Mouse (Mus musculus) liver, embryonic 16.5 days (tissue): ENCODE measurements around the gene Bloc1s1. TPM values are rescaled to one million over a fixed set of nuclear protein-coding genes. Genes with fewer than 3 reads are reported as not detected.

Experiments
- ATAC-seq: fragments of 200-750 bp; cut with Nextera tagmentation; 2 replicates; pipeline ENCODE4 v1.8.0; 2017; ENCODE audit warnings: low read depth, mild to moderate bottlenecking, moderate number of reproducible peaks, moderate library complexity
- H3K27ac ChIP-seq: fragments of 300-500 bp; sonication (generic); 2 replicates; pipeline ENCODE4 v1.5.1; 2014; ENCODE audit warnings: mild to moderate bottlenecking, low read length
- H3K27me3 ChIP-seq: fragments of 300-500 bp; sonication (generic); 2 replicates; pipeline ENCODE4 v1.6.1; 2014; ENCODE audit warnings: low read depth, low read length, mixed read lengths; ENCODE audit not compliant: control insufficient read depth, insufficient read depth
- H3K36me3 ChIP-seq: fragments of 300-500 bp; sonication (generic); 2 replicates; pipeline ENCODE4 v1.6.1; 2014; ENCODE audit warnings: mild to moderate bottlenecking; ENCODE audit not compliant: control insufficient read depth, insufficient read depth
- H3K4me1 ChIP-seq: fragments of 300-500 bp; sonication (generic); 2 replicates; pipeline ENCODE4 v1.6.1; 2014; ENCODE audit warnings: low read depth, low read length, mixed read lengths; ENCODE audit not compliant: control insufficient read depth
- H3K4me2 ChIP-seq: fragments of 300-500 bp; sonication (generic); 2 replicates; pipeline ENCODE4 v1.6.1; 2014; ENCODE audit warnings: low read depth, low read length, mixed read lengths
- H3K4me3 ChIP-seq: fragments of 300-500 bp; sonication (generic); 2 replicates; pipeline ENCODE4 v1.5.1; 2014; ENCODE audit warnings: low read depth, mild to moderate bottlenecking, low read length
- H3K9ac ChIP-seq: fragments of 300-500 bp; sonication (generic); 2 replicates; pipeline ENCODE4 v1.6.1; 2014; ENCODE audit warnings: low read depth, low read length
- H3K9me3 ChIP-seq: fragments of 300-500 bp; sonication (generic); replicated peaks from 2 replicates; pipeline ENCODE4 v1.6.1; 2016; ENCODE audit warnings: low read length; ENCODE audit not compliant: control insufficient read depth
- WGBS: fragments of 180-500 bp; shearing (Covaris S2); extraction: QIAGEN DNeasy Blood & Tissue Kit; methylation state at CpG from one replicate; pipeline ENCODE4 v1.1.7; 2014; ENCODE audit not compliant: insufficient replicate concordance; 5-methylcytosine and 5-hydroxymethylcytosine counted together
- polyA plus RNA-seq: library from polyadenylated mRNA; unstranded; fragments of >200 nt; fragmentation: Nextera tagmentation; extraction: Ambion mirVana; gene quantifications from 2 replicates; pipeline ENCODE4 v1.2.1, GENCODE M21; 2015

Bloc1s1 gene
- polyA plus RNA-seq, 1 experiment from 2014 or later: 92.8 TPM

- Histone ChIP-seq H3K9ac (no peak overlapping the region), H3K4me2 (no peak overlapping the region; the same call in 1 of the 2 replicates), H3K36me3 (no peaks in the 10 kb centered on the region), H3K9me3 (no peaks in the 10 kb centered on the region), H3K27me3 (peaks cover 64% of the 10 kb centered on the region), H3K4me1 (no peaks in the 10 kb centered on the region; the same call in 1 of the 2 replicates), H3K4me3 (no peak overlapping the region), H3K27ac (no peak overlapping the region)
- WGBS: under 1% methylated on average over 9 of the region's 9 CpGs
- ATAC-seq: no peak
Measured at GRCm38 (mm10) chr10:128895437-128895836, 28.4 kb downstream of the Bloc1s1 start.

DNA sequence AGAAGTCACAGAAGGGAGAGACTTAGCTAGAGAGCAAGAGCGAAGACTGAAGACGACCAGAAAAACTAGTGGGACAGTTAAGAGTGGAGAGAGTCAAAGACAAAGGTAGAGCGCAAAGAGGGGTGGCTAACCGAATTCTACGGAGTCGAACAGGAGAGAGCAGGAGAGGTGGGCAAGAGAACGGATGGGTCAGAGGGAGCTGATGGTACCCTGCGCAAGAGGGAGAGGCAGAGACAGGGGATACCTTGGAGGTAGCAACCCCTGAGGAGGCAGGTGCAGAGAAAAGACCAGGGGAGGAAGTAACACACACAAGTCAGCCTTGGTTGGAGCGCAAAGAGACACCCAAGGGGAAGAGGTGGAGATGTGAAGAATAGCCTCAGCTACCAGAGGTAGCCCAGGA lies 31.6 kb downstream of the Bloc1s1 start:
- Histone ChIP-seq H3K4me1 (peaks cover 5% of the 10 kb centered on the region; the same call in 1 of the 2 replicates), H3K4me2 (peak overlapping the region; percentile 71; the same call in 1 of the 2 replicates), H3K36me3 (no peaks in the 10 kb centered on the region), H3K4me3 (peak overlapping the region; percentile 63; the same call in 1 of the 2 replicates), H3K9ac (no peak overlapping the region), H3K27ac (no peak overlapping the region), H3K9me3 (no peaks in the 10 kb centered on the region), H3K27me3 (peaks cover 78% of the 10 kb centered on the region)
- WGBS: 6% methylated on average over 9 of the region's 9 CpGs
- ATAC-seq: no peak

DNA sequence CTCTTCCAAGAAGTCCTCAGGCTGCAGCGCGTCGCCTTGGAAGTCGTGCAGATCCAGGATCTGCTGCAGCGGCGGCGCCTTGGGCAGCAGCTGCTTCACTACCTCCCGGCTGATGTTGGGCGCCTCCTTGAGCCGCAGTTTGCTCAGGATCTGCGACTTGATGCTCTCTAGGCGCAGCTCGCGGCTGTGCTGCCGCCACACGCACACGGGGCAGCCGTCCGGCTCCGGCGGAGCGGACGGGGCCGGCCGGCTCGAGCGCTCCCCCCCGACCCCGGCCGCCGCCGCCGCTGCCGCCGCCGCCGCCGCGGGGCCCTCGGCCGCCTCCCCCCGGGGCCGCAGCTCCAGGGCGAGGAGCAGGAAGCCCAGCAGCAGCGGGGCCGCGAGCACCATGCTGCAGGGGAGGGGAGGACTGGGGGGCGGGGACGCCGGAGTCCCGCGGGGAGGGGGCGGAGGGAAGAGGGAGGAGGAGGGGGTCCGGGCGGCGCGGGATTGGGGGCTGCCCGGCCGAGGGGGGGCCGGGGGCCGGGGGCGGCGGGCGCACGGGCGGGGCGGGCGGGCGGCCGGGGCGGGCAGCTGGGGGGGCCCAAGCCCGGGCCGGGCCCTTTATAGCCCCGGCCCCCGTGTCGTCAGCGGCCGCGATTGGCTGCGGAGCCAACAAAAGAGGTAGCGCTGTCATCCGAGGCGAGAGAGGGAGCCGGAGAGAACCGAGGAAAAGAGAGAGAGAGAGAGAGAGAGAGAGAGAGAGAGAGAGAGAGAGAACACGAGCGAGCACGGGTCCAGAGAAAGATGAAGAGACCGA lies 32.3 kb downstream of the Bloc1s1 start, which contains the start of gene Gdf11:
TSS of gene Gdf11 (minus strand) at position 423 of the 799 bp plus-strand sequence.
- peaks cover 5% of the 10 kb centered on the region; the same call in 1 of the 2 replicates for H3K4me1 ChIP-seq
- no peaks in the 10 kb centered on the region for H3K36me3 ChIP-seq
- peak within 1 kb of the TSS; percentile 43; the same call in 1 of the 2 replicates for H3K9ac ChIP-seq
- no peaks in the 10 kb centered on the region for H3K9me3 ChIP-seq
- H3K4me2 ChIP-seq: peak within 1 kb of the TSS; percentile 71
- peaks cover 73% of the 10 kb centered on the region for H3K27me3 ChIP-seq
- WGBS: under 1% methylated on average over 53 of the region's 89 CpGs
- no peak within 1 kb of the TSS for H3K27ac ChIP-seq
- ATAC-seq: peak; percentile 27; the same call in 1 of the 2 replicates
- H3K4me3 ChIP-seq: peak within 1 kb of the TSS; percentile 63

DNA sequence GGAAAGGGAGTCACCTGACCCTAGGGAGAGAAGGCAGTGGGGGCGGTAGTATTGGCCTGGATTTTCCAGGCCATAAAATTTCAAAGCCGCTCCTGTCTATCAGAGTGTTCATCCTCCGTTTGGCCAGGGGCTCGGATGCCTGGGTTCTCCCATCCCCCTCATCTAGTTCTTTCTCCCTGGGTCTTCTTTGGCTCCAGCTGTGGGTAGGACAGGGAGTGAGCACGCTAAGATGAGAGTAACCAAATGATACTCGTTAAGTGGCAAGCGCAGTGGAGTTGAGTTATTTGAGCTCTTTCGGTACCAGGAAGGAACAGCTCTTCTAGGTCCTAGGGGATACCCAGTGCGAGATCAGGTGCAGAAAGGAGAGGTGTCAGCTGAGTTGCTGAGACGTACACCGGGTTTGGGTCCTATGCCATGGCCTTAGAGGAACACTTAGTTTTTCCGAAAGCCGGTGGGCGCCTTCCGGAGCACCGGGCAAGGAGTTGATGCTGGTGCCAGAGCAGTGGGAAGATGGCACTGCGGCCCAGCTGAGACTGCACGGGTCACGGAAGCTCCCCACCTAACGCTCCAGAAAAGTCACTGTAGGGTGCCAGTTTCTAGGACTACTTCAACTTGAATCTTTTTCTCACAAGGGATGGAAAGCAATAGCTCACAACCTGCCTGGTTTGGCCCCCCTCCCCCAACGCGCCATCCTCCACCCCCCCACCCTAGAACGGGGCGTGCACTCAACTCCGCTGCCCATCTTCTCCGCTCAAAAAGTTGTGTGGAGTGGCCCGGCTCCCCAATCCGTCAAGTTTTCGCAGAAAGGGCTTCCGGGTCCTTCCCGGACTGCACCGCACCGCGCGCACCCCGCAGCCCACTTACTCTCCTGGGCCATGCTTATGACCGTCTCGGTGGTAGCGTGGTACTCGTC lies 33.2 kb downstream of the Bloc1s1 start:
- ATAC-seq: no peak
- 3% methylated on average over 40 of the region's 40 CpGs for WGBS
- no peak overlapping the region for H3K27ac ChIP-seq
- peaks cover 65% of the 10 kb centered on the region for H3K27me3 ChIP-seq
- peaks cover 7% of the 10 kb centered on the region; the same call in 1 of the 2 replicates for H3K4me1 ChIP-seq
- H3K9me3 ChIP-seq: no peaks in the 10 kb centered on the region
- H3K9ac ChIP-seq: no peak overlapping the region; the same call in 1 of the 2 replicates
- H3K4me2 ChIP-seq: peak overlapping the region; percentile 71
- H3K4me3 ChIP-seq: peak overlapping the region; percentile 63
- H3K36me3 ChIP-seq: no peaks in the 10 kb centered on the region

- H3K9ac ChIP-seq: no peak overlapping the region
- H3K4me2 ChIP-seq: no peak overlapping the region
- H3K36me3 ChIP-seq: no peaks in the 10 kb centered on the region
Measured at GRCm38 (mm10) chr10:128889846-128890245, 34.0 kb downstream of the Bloc1s1 start.

DNA sequence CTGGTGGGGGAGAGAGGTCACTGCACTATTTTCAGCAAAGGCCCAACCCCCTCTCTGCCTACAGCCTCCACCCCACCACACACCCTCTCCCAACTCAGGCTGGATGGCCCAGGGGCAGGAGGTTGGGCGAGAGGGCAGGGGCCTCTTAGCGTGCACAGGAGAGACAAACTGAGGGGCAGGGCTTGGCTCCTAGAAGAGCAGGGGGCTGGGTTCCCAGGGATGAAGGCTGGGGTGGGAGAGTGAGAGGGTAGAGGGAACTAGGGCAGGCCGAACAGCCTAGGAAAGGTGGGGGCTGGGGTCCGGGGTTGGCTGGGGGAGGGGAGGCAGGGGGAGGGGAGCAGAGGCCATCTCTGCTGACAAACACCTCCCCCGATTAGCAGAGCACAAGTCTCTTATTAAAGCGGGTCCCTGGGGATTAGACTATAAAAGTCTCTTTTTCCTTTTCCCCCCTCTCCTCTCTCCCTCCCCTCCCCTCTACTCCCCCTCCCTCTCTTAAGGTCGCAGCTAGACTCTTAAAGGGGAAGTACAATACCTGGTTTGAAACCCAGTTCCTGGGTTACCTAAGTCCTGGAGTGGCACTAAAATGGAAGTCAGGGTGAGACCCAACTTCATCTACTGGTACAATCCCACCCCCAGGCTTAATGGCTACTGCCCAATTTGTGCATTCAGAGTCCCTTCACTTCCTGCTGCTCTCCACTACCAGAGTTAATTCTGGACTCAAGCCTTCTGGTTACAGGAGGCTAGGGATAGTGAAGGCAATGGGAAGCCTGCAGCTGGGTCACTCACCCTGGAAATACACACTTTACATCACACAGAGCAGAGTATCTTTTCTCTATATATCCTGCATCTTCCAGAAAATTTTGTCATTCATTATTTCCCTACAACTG lies 34.7 kb downstream of the Bloc1s1 start:
- Histone ChIP-seq H3K4me2 (peak overlapping the region; percentile 34), H3K27ac (no peak overlapping the region), H3K27me3 (peaks cover 51% of the 10 kb centered on the region), H3K4me1 (peaks cover 7% of the 10 kb centered on the region; the same call in 1 of the 2 replicates), H3K9ac (no peak overlapping the region), H3K36me3 (no peaks in the 10 kb centered on the region), H3K9me3 (no peaks in the 10 kb centered on the region), H3K4me3 (peak overlapping the region; percentile 13; the same call in 1 of the 2 replicates)
- 8% methylated on average over 7 of the region's 7 CpGs for WGBS
- ATAC-seq: peak; percentile 52

More at GRCm38 (mm10) chr10:128889846-128890245, 34.0 kb downstream of the Bloc1s1 start:
- Histone ChIP-seq H3K4me1 (peaks cover 7% of the 10 kb centered on the region; the same call in 1 of the 2 replicates), H3K9me3 (no peaks in the 10 kb centered on the region), H3K27me3 (peaks cover 57% of the 10 kb centered on the region), H3K27ac (no peak overlapping the region), H3K4me3 (no peak overlapping the region)
- ATAC-seq: no peak
- WGBS: 40% methylated on average over 1 of the region's 2 CpGs

DNA sequence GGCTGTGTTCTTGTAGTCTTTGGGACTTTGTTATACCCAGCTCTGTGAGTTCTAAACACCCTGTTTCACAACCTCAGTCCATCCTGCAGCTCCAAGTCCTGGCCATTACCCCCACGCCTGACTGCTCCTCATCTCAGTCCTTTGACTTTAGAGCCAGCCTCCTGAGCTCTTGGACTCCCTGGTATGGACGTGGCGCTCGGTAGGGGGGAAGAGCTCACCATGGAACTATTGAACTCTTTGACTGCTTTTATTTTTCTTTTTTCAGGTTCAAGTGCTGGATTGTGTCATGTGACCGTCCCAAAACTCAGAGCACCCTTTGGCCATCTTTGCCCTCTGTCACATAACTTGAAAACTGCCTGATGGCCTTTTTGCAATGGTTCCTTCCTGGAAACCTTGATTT lies 41.8 kb downstream of the Bloc1s1 start:
- H3K27ac ChIP-seq: no peak overlapping the region
- ATAC-seq: no peak
- H3K4me1 ChIP-seq: peaks cover 2% of the 10 kb centered on the region; the same call in 1 of the 2 replicates
- H3K9me3 ChIP-seq: no peaks in the 10 kb centered on the region
- H3K36me3 ChIP-seq: peaks cover 3% of the 10 kb centered on the region; the same call in 1 of the 2 replicates
- H3K27me3 ChIP-seq: no peaks in the 10 kb centered on the region
- no peak overlapping the region for H3K4me3 ChIP-seq
- WGBS: 78% methylated on average over 5 of the region's 5 CpGs
- H3K9ac ChIP-seq: no peak overlapping the region
- no peak overlapping the region for H3K4me2 ChIP-seq

- ATAC-seq: no peak
- Histone ChIP-seq H3K4me3 (no peak overlapping the region), H3K4me1 (no peaks in the 10 kb centered on the region), H3K9ac (no peak overlapping the region), H3K27ac (no peak overlapping the region), H3K9me3 (no peaks in the 10 kb centered on the region), H3K27me3 (no peaks in the 10 kb centered on the region), H3K4me2 (no peak overlapping the region), H3K36me3 (peaks cover 8% of the 10 kb centered on the region; the same call in 1 of the 2 replicates)
- 75% methylated on average over 2 of the region's 2 CpGs for WGBS
Measured at GRCm38 (mm10) chr10:128878811-128879210, 45.0 kb downstream of the Bloc1s1 start.
